Mouse (Mus musculus): Measurements from ENCODE around the gene Atox1.

Gene Atox1

DNA sequence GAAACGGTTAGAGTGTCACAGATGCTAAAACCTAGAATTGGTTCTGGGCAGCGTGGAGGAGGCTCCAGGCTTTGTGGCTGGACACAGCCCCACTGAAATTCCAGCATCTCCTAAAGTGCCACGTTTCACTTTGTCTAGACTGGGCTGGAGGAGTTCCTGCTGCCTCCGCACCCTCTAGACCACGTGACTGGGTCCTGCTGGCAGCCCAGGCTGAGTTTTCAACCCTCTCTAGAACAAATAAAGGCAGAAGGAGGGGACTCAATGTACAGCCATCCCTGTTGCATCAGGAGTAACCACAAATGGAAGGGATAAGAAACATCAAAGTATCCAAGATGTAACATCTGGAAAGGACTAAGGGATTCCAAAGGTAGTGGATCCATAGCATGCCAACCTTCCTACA lies 46.7 kb downstream of the Atox1 start:
- no peak for DNase-seq (ENCODE audit: low read depth, low spot score)

DNA sequence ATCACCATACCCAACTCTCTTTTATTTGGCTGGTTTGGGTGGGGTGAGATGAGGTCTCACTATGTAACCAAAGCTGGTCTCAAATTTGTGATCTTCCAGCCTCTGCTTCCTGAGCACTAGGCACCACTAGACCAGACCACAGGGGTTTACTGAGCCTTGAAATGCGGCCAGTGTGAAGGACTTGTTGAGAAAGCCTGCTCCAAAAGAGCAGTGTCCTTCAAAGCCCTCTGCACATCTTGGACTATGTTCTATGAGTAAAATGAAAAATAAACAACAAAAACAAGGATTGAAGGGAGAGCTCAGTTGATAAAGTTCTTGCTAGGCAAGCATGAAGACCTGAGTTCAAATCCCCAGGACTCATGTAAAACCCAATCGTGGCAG lies 47.6 kb downstream of the Atox1 start:
- no peak for DNase-seq (ENCODE audit: low read depth, low spot score)

- no peak for DNase-seq (ENCODE audit: low read depth, low spot score)
These were observed 48.2 kb downstream of the Atox1 start for GRCm38 (mm10) chr11:55412680-55413415.

DNA sequence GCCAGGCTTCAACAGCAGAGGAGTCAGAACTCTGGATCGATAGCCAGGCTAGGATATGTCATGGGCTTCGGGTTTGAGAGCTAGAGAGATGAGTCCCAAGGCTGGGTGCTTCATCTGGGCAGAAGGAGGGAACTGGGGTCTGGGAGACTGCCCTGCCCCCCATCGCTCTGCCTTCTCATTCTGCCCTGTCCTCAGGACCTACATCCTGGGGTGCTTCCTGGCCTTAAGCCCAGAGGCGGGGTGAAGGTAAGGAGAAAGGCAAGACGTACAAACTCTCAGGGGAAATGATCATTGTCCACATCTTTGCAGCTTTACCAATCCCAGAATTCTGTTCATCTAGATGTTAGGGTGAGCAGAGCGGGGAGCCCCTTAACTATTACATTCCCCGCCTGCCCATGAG lies 49.0 kb downstream of the Atox1 start:
- no peak for DNase-seq (ENCODE audit: low read depth, low spot score)

- no peak for DNase-seq (ENCODE audit: low read depth, low spot score)
These were observed 50.5 kb downstream of the Atox1 start for GRCm38 (mm10) chr11:55410502-55410901.

DNA sequence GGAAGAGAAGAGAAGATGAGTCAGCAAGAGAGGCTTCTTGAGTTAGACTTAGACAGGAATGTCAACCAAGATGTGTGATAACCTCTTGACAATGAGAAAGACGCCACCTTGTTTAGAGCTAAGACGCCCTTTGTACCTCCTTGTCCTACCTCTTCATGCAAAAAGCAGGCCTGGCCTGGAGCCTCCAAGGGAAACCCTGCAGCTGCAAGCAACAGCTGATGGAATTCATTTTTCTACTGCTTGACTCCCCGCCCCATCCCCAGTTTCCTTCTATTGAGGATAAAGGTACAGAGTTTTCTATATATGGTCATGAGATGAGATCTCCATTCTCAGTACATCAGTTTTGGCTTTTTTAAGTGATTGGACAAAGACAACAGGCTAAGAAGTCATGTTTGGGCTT lies 51.0 kb downstream of the Atox1 start:
- no peak for DNase-seq (ENCODE audit: low read depth, low spot score)

DNA sequence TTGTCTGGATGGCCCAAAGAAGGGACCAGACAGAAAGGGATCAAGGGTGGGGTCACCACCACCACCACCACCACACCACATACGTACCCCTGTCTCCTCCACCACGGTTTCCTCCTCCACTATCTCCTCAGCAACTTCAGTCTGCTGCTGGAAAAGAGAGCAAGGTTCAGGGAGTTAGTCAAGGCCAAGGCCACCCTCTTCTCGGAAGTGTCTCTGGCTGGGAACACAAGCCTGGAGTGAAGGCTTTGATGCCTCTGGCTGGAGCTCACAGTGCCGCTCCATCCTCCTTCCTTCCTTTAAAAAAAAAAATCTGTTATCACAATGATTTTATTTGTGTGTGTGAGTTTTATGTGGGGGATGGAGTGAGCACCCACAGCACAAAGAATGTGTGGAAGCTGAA lies 53.9 kb downstream of the Atox1 start:
- no peak for DNase-seq (ENCODE audit: low read depth, low spot score)

GRCm38 (mm10) chr11:55405601-55406469 lies 55.2 kb downstream of the Atox1 start:
- DNase-seq (ENCODE audit: low read depth, low spot score), result no peak

- no peak for DNase-seq (ENCODE audit: low read depth, low spot score)
These were observed 56.2 kb downstream of the Atox1 start for GRCm38 (mm10) chr11:55404659-55405457.

DNA sequence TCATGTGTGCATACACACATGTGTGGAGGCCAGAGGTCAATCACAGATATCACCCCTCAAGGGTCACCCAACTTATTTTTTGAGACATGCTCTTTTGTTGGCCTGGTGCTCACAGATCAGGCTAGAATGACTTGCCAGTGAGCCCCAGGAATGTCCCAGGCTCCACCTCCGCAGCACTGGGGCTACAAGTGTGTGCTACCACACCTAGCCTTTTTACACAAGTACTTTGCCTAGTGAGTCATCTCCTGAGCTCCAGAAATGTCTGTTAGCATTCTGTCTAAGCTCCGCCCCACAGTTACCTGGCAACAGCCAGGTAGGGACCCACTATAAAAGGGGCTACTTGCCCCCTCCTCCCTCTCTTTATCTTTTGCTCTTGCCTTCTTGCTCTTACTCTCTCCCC lies 60.2 kb downstream of the Atox1 start:
- DNase-seq (ENCODE audit: low read depth, low spot score), result no peak

GRCm38 (mm10) chr11:55398371-55398770 lies 62.7 kb downstream of the Atox1 start:
- no peak for DNase-seq (ENCODE audit: low read depth, low spot score)

GRCm38 (mm10) chr11:55397441-55397840 lies 63.6 kb downstream of the Atox1 start:
- no peak for DNase-seq (ENCODE audit: low read depth, low spot score)

DNA sequence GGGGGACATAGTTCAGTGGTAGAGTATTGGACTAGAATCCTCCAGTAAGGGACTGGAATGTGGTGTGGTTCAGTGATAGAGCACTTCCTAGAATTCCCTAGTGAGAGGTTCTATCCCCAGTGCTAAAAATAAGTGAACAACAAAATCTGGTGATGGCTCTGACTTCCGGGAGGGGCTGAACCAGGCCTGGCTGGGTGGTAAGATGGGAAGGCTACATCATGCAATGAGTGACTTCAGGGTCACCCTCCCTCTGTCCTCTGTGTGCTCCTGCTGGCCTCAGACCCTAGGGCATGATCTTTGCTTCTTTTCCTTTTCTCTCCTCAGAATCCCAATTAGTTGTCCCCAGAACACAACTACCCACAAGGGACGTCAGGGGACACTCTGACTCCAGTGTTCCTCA lies 64.0 kb downstream of the Atox1 start:
- no peak for DNase-seq (ENCODE audit: low read depth, low spot score)

Measured in brain, adult 2 months (tissue).